In the genomic region with DNA sequence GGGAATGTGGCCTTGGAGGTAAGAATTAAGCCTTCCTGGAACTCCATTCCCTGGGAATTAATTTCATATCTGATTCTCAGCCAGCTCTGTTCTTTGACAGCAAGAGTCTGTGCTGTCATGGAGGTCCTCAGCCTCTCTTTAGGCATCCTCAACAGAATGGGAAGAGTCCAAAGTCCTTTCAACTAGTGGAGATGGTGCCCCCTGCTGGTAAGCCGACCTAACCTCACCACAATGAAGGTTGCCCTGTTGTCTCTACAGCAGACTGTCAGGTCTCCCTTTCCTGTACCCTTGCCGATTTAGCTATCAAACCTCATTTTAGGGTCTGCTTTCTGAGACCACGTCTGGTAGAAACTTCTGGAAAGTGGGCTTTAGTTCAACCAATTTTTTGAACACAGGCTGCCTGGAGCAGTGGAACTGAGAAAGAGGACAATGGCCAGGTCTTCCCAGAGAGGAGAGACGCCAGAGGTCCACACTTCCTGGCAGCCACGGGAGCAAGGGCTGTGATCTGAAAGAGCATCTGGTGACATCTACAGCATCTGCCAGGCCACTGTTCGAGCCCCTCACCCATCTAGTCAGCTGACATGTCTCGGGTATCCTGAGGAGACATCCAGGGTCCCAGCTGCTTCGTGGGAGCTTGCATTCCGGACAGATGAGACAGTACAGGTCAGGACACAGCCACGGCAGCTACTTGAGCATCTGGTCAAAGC, we compare ENCODE assay signal across 8 mouse cellular contexts. TPM values are rescaled to one million over a fixed set of nuclear protein-coding genes. Genes with fewer than 3 reads are reported as not detected.
A peak's percentile ranks its signal among the peaks of the same experiment; 100 is the strongest.
DNase-seq lines count a peak whose midpoint lies in the region; ATAC-seq lines count a peak whose summit lies in the region.

No protein-coding gene starts in this region.

- 35% methylated on average over 10 of the region's 10 CpGs for WGBS in heart, embryonic 10.5 days
- WGBS in kidney, embryonic 16.5 days, result 24% methylated on average over 10 of the region's 10 CpGs
- 33% methylated on average over 10 of the region's 10 CpGs for WGBS in stomach, embryonic 16.5 days

- H3K27me3 ChIP-seq in heart, embryonic 10.5 days (ENCODE audit: insufficient read depth, poor library complexity, severe bottlenecking), result no peaks in the 10 kb centered on the region
- no peaks in the 10 kb centered on the region for H3K27me3 ChIP-seq in kidney, embryonic 16.5 days (ENCODE audit: insufficient read depth, low read length)
- H3K27me3 ChIP-seq in stomach, embryonic 16.5 days (ENCODE audit: control insufficient read depth, insufficient read depth, low read length), result no peaks in the 10 kb centered on the region

- no peaks in the 10 kb centered on the region for H3K9me3 ChIP-seq in heart, embryonic 10.5 days
- H3K9me3 ChIP-seq in kidney, embryonic 16.5 days (ENCODE audit: low read length), result no peaks in the 10 kb centered on the region
- H3K9me3 ChIP-seq in stomach, embryonic 16.5 days (replicated peaks; ENCODE audit: control insufficient read depth, low read length), result no peaks in the 10 kb centered on the region

- H3K27ac ChIP-seq in heart, embryonic 10.5 days, result peak overlapping the region; percentile 19; the same call in 1 of the 2 replicates
- H3K27ac ChIP-seq in kidney, embryonic 16.5 days (ENCODE audit: low read length), result no peak overlapping the region
- H3K27ac ChIP-seq in stomach, embryonic 16.5 days (ENCODE audit: low read length), result no peak overlapping the region

- no peak overlapping the region; the same call in 1 of the 2 replicates for H3K9ac ChIP-seq in kidney, embryonic 16.5 days (replicated peaks; ENCODE audit: low read length)
- H3K9ac ChIP-seq in stomach, embryonic 16.5 days (ENCODE audit: low read length), result 0 out of 2 replicates have a peak overlapping the region, but pooled peaks have one; percentile 29

- peak; percentile 86 to 88 for DNase-seq in B cell, adult 2 months
- peak; percentile 80 for DNase-seq in adrenal gland, adult 8-10 months
- peak; percentile 68 for DNase-seq in embryo, embryonic 11.5 days (ENCODE audit: low read depth, low spot score)
- DNase-seq in heart, embryonic 10.5 days (ENCODE audit: low spot score), result peak; percentile 90
- DNase-seq in liver, result peak; percentile 81
- peak; percentile 67 to 78 for DNase-seq in natural killer cell, adult 2 months (ENCODE audit: low spot score in 2 of 2)

- H3K4me1 ChIP-seq in heart, embryonic 10.5 days, result 0 out of 2 replicates have a peak, but pooled peaks cover 5% of the 10 kb centered on the region
- H3K4me1 ChIP-seq in kidney, embryonic 16.5 days (ENCODE audit: insufficient read depth, low read length), result no peaks in the 10 kb centered on the region
- H3K4me1 ChIP-seq in stomach, embryonic 16.5 days (ENCODE audit: control insufficient read depth, insufficient read depth, low read length), result peaks cover 5% of the 10 kb centered on the region

- no peaks in the 10 kb centered on the region for H3K36me3 ChIP-seq in heart, embryonic 10.5 days
- H3K36me3 ChIP-seq in kidney, embryonic 16.5 days (ENCODE audit: insufficient read depth, low read length), result no peaks in the 10 kb centered on the region
- H3K36me3 ChIP-seq in stomach, embryonic 16.5 days (ENCODE audit: control insufficient read depth, insufficient read depth, low read length), result no peaks in the 10 kb centered on the region

- no peak overlapping the region; the same call in 1 of the 2 replicates for H3K4me3 ChIP-seq in heart, embryonic 10.5 days
- H3K4me3 ChIP-seq in kidney, embryonic 16.5 days (ENCODE audit: low read length), result no peak overlapping the region
- no peak overlapping the region for H3K4me3 ChIP-seq in stomach, embryonic 16.5 days (replicated peaks; ENCODE audit: low read length)

- no peak overlapping the region for H3K4me2 ChIP-seq in kidney, embryonic 16.5 days (replicated peaks; ENCODE audit: low read depth, low read length)
- no peak overlapping the region for H3K4me2 ChIP-seq in stomach, embryonic 16.5 days (ENCODE audit: low read depth, low read length)

- ATAC-seq in kidney, embryonic 16.5 days (ENCODE audit: low FRiP score, low TSS enrichment), result peak; percentile 78
- ATAC-seq in stomach, embryonic 16.5 days (ENCODE audit: insufficient read depth, low FRiP score), result peak; percentile 82; the same call in 1 of the 2 replicates

RNA-seq across cellular contexts. Expression of a gene that starts 11.0 kb away (rescaled TPM):
- 10 to 100 TPM; 11.4 to 15.7 (median 12.9) TPM for total RNA-seq in adrenal gland, adult 8-10 months (2022)
- 6.1 and 7.3 TPM in 2 replicates for polyA plus RNA-seq in heart, embryonic 10.5 days (2016; fragmentation: Nextera tagmentation; extraction: Ambion mirVana)
- polyA plus RNA-seq in kidney, embryonic 16.5 days (2015; fragmentation: Nextera tagmentation; extraction: Ambion mirVana), result 10.7 and 11.3 TPM in 2 replicates
- polyA plus RNA-seq in stomach, embryonic 16.5 days (2015; fragmentation: Nextera tagmentation; extraction: Ambion mirVana), result 7.3 and 7.9 TPM in 2 replicates

RNA-seq across cellular contexts. Expression of a gene that starts 24.3 kb away (rescaled TPM):
- 10 to 100 TPM; 42.5 to 75.0 (median 45.4) TPM for total RNA-seq in adrenal gland, adult 8-10 months (2022)
- 3.2 and 4.9 TPM in 2 replicates for polyA plus RNA-seq in heart, embryonic 10.5 days (2016; fragmentation: Nextera tagmentation; extraction: Ambion mirVana)
- polyA plus RNA-seq in kidney, embryonic 16.5 days (2015; fragmentation: Nextera tagmentation; extraction: Ambion mirVana), result 4.2 and 4.6 TPM in 2 replicates
- polyA plus RNA-seq in stomach, embryonic 16.5 days (2015; fragmentation: Nextera tagmentation; extraction: Ambion mirVana), result 7.7 and 8.9 TPM in 2 replicates

RNA-seq across cellular contexts. Expression of a gene that starts 56.9 kb away (rescaled TPM):
- 10 to 100 TPM; 22.5 to 25.4 (median 23.4) TPM for total RNA-seq in adrenal gland, adult 8-10 months (2022)
- 9.0 and 11.1 TPM in 2 replicates for polyA plus RNA-seq in heart, embryonic 10.5 days (2016; fragmentation: Nextera tagmentation; extraction: Ambion mirVana)
- polyA plus RNA-seq in kidney, embryonic 16.5 days (2015; fragmentation: Nextera tagmentation; extraction: Ambion mirVana), result 5.0 and 6.6 TPM in 2 replicates
- 3.8 and 5.2 TPM in 2 replicates for polyA plus RNA-seq in stomach, embryonic 16.5 days (2015; fragmentation: Nextera tagmentation; extraction: Ambion mirVana)
